Mouse (Mus musculus): ENCODE measurements around the gene Bmp6. TPM values are rescaled to one million over a fixed set of nuclear protein-coding genes. Genes with fewer than 3 reads are reported as not detected.

Gene Bmp6
- polyA plus RNA-seq, 1 experiment from 2014 or later: 2.9 TPM

DNA sequence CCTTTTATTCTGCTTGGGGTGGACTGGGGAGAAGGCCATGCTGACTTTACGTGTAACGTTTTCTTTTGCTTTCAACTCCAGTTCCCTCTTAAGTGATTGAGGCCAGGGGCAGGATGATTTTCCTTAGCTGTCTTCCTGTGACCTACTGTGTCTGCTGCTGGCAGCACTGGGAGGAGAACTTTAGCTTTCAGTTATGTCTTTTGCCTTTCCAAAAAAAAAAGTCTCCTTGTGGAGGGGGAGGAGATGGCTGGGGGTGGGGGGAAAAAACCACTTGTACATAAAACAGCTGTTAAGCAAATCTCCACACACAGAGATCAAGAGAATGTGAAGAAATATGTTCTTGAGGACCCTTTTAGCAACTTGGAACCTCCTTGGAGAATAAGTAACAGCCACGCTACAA is 63.7 kb downstream of the Bmp6 start:
- 60% methylated on average over 3 of the region's 3 CpGs for WGBS
- no peak for DNase-seq (ENCODE audit: low spot score)
- Histone ChIP-seq H3K4me1 (replicated peaks) (peaks cover 18% of the 10 kb centered on the region), H3K27ac (no peak overlapping the region), H3K4me3 (no peak overlapping the region), H3K27me3 (ENCODE audit: insufficient read depth, poor library complexity, severe bottlenecking) (no peaks in the 10 kb centered on the region), H3K9me3 (no peaks in the 10 kb centered on the region), H3K36me3 (no peaks in the 10 kb centered on the region)

DNA sequence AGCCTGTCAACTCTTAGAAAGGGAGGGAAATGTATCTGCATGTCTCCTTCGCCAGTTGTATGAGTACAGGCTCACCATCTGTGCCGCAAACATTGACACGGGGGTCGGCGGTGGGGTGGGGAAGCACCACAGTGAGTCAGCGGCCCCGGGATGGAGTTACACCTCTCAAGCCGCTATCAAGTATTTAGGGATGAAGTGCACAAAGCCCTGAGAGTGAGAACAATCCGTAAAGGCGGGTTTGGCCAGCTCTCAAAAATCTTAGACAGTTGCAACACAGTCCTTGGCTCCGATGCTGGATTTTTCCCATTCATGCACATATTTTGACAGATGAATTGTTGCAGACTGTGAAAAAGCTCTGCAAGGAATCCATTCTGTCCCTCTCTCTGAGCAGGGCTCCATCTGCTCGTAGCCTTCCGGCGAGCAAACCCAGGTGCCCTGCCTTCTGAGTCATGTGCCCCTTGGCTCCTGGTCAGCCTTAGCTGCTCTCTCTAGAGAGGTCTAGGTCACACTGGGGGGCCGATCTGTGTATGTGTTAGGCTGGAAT is 65.5 kb downstream of the Bmp6 start:
- Histone ChIP-seq H3K27ac (no peak overlapping the region), H3K4me3 (no peak overlapping the region)

DNA sequence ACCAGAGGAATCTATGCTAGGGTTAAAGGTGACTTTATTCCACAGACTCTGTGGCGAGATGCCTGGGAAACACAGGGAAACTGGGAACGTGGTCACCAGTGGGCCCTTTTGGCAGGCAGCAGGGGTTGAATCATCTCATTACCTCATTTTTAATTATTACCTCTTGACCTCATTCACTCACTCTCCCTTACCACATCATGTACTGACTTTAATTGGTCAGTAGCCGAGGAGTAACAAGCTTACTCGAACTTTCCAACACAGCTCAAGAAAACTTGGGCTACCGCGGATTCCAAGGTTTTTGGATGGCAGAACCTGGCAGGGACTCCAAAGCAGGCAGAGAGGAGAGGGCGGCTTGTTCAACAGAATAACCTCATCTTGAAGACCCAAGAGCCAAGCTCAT is 74.9 kb downstream of the Bmp6 start:
- Histone ChIP-seq H3K4me1 (replicated peaks) (no peaks in the 10 kb centered on the region), H3K9me3 (no peaks in the 10 kb centered on the region), H3K27me3 (ENCODE audit: insufficient read depth, poor library complexity, severe bottlenecking) (no peaks in the 10 kb centered on the region), H3K27ac (no peak overlapping the region), H3K36me3 (no peaks in the 10 kb centered on the region), H3K4me3 (no peak overlapping the region)
- DNase-seq (ENCODE audit: low spot score): no peak
- 92% methylated on average over 7 of the region's 7 CpGs for WGBS

More for the DNA sequence above, 65.5 kb downstream of the Bmp6 start:
- no peaks in the 10 kb centered on the region for H3K36me3 ChIP-seq
- H3K9me3 ChIP-seq: no peaks in the 10 kb centered on the region
- peak; percentile 41 for DNase-seq (ENCODE audit: low spot score)
- WGBS: 41% methylated on average over 15 of the region's 15 CpGs
- peaks cover 18% of the 10 kb centered on the region for H3K4me1 ChIP-seq (replicated peaks)
- H3K27me3 ChIP-seq (ENCODE audit: insufficient read depth, poor library complexity, severe bottlenecking): no peaks in the 10 kb centered on the region

DNA sequence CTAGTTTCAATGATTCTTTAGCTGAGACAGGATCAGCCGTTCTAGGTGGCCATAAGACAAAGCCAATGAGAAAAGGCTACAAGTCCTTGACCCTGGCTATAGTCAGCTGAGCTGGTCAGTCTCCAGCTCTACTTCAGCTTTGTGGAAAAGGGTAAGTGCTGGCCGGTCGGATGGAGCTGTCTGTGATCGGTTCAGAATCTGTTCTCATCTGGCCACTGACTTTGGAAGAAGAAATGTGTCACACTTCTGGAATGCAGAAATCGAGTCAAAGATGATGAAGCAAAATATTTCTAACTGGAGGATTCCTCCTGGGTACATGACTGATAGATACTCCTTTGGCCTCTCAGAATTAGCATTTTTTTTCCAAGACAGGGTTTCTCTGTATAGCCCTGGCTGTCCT is 77.6 kb downstream of the Bmp6 start:
- Histone ChIP-seq H3K4me3 (no peak overlapping the region), H3K27ac (no peak overlapping the region), H3K27me3 (ENCODE audit: insufficient read depth, poor library complexity, severe bottlenecking) (no peaks in the 10 kb centered on the region), H3K9me3 (no peaks in the 10 kb centered on the region), H3K4me1 (replicated peaks) (peaks cover 13% of the 10 kb centered on the region; the same call in 1 of the 2 replicates), H3K36me3 (no peaks in the 10 kb centered on the region)
- no peak for DNase-seq (ENCODE audit: low spot score)
- WGBS: 86% methylated on average over 5 of the region's 5 CpGs

DNA sequence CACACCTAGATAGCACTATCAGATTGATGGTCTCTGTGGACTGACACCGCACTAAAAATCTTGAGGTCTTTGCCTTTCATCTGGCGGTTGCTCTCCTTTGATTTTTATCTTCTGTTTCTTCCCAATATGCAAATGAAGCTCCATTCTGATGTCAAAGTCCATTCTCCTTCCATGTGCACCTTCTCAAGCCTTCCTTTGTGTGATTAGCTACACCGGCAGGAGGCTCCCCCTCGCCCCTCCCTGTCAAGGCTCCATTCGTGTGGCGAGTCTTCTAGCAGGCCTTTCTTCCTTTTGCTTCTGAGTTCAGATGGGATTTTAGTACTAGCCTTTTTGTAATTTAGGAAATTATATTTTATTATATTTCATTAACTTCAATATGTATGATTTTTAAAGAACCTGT is 80.4 kb downstream of the Bmp6 start:
- Histone ChIP-seq H3K4me1 (replicated peaks) (peaks cover 13% of the 10 kb centered on the region; the same call in 1 of the 2 replicates), H3K4me3 (no peak overlapping the region), H3K27ac (no peak overlapping the region), H3K9me3 (no peaks in the 10 kb centered on the region), H3K27me3 (ENCODE audit: insufficient read depth, poor library complexity, severe bottlenecking) (no peaks in the 10 kb centered on the region), H3K36me3 (no peaks in the 10 kb centered on the region)
- 53% methylated on average over 6 of the region's 6 CpGs for WGBS
- no peak for DNase-seq (ENCODE audit: low spot score)

DNA sequence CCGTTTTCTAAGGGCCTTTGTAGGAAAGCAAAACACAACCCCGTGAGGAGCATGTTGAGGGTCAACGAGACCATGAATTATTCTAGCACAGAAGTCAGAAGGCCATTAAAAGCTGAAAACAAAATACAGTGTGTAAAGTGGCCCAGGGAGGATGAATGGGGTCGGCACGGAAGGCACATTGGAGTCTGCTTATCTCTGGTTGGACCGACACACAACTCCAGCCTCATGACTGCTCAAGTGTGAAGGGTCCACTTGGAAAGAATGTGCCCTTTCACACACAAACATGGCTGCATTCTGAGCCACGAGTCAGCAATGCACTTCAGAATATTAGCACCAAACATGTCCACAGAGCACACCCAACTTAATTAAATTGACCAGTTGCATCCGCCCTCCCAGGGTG is 84.8 kb downstream of the Bmp6 start:
- H3K4me3 ChIP-seq: no peak overlapping the region
- H3K4me1 ChIP-seq (replicated peaks): peaks cover 17% of the 10 kb centered on the region; the same call in 1 of the 2 replicates
- no peak overlapping the region for H3K27ac ChIP-seq
- no peaks in the 10 kb centered on the region for H3K27me3 ChIP-seq (ENCODE audit: insufficient read depth, poor library complexity, severe bottlenecking)
- DNase-seq (ENCODE audit: low spot score): no peak
- no peaks in the 10 kb centered on the region for H3K9me3 ChIP-seq
- 74% methylated on average over 8 of the region's 8 CpGs for WGBS
- H3K36me3 ChIP-seq: no peaks in the 10 kb centered on the region

DNA sequence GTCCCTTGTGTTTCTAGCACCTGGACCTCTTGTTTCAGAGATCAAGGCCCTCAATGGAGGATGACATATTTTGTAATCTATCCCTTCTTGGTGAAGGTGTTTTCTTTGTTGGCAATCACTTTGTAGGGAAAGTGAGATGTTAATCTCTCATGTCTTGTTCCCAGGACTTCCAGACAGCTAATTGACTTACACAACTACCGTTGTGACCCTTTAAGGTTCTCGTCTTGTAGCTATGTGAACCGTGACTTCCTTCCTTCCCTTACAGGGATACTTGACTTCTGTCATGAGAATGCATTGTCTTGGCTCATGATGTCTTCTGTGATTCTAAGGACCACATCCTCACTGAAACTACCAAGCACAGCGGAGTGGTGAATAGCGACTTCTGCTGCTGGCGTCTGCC is 85.2 kb downstream of the Bmp6 start:
- 80% methylated on average over 6 of the region's 6 CpGs for WGBS
- Histone ChIP-seq H3K27ac (no peak overlapping the region), H3K4me3 (no peak overlapping the region), H3K9me3 (no peaks in the 10 kb centered on the region), H3K4me1 (replicated peaks) (peaks cover 15% of the 10 kb centered on the region; the same call in 1 of the 2 replicates), H3K27me3 (ENCODE audit: insufficient read depth, poor library complexity, severe bottlenecking) (no peaks in the 10 kb centered on the region), H3K36me3 (no peaks in the 10 kb centered on the region)
- DNase-seq (ENCODE audit: low spot score): no peak

DNA sequence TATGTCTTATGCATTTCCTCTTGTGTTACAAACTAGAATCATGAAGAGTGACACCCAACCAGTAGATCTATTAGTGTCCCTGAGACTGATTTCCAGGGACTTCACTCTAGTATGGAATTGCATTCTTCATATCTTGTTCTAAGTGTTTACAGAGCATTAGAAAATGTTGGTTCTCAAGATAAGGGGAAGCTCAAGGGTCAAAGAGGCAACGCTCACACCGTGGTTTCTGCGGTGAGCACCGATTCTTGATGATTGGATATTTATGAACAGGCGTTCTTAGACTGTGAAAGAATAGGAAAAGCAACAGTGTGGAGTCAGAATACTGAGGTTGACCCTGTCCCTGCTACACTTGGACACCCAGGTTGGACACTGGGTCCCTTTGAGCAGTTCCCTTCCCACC is 89.9 kb downstream of the Bmp6 start:
- no peak for DNase-seq (ENCODE audit: low spot score)
- Histone ChIP-seq H3K4me3 (no peak overlapping the region), H3K36me3 (no peaks in the 10 kb centered on the region), H3K9me3 (no peaks in the 10 kb centered on the region), H3K27ac (no peak overlapping the region), H3K27me3 (ENCODE audit: insufficient read depth, poor library complexity, severe bottlenecking) (no peaks in the 10 kb centered on the region), H3K4me1 (replicated peaks) (peaks cover 4% of the 10 kb centered on the region; the same call in 1 of the 2 replicates)
- 95% methylated on average over 5 of the region's 5 CpGs for WGBS

DNA sequence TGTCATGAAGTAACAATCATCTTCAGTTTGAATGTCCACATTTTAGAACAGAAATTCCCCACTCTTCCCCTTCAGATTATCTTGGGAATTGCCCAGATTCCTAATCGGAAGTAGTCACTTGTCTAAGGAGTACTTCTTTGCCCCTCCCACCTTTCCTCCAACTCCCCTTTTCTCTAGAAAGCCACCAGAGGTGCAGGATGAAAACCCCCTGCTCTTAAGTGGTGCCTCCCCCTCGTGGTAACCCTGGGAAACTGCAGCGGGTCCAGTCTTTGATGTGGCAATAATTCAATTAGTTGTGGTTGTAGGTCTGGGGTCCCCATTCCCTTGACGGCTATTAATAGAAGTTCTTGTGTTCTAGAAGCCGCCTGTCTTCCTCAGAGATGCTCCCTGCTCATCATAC is 93.0 kb downstream of the Bmp6 start:
- DNase-seq (ENCODE audit: low spot score): peak; percentile 41
- Histone ChIP-seq H3K27ac (no peak overlapping the region), H3K9me3 (no peaks in the 10 kb centered on the region), H3K27me3 (ENCODE audit: insufficient read depth, poor library complexity, severe bottlenecking) (no peaks in the 10 kb centered on the region), H3K4me3 (no peak overlapping the region), H3K36me3 (no peaks in the 10 kb centered on the region), H3K4me1 (replicated peaks) (peaks cover 4% of the 10 kb centered on the region; the same call in 1 of the 2 replicates)
- 42% methylated on average over 5 of the region's 5 CpGs for WGBS

DNA sequence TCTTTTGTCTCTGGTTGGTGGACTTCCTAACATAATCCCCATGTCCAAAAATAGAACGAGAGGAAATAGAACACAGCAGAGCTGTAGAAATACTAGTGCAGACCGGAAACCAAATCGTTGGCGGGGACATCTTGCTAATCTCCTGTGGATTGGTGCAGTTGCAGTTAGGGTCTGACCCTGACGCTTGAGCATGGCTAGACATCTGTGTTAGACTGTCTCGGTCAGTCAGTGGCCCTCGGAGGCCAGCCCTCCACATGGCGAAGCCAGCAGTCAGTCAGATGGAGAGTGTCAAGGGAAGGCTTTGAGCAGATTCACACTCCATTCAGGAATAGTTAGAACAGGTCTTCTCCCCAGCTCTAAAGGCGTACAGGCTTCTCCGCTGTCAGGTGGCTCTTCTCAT is 95.3 kb downstream of the Bmp6 start:
- Histone ChIP-seq H3K27me3 (ENCODE audit: insufficient read depth, poor library complexity, severe bottlenecking) (no peaks in the 10 kb centered on the region), H3K4me3 (no peak overlapping the region), H3K36me3 (no peaks in the 10 kb centered on the region), H3K4me1 (replicated peaks) (no peaks in the 10 kb centered on the region), H3K9me3 (no peaks in the 10 kb centered on the region), H3K27ac (no peak overlapping the region)
- 92% methylated on average over 10 of the region's 10 CpGs for WGBS
- DNase-seq (ENCODE audit: low spot score): no peak

DNA sequence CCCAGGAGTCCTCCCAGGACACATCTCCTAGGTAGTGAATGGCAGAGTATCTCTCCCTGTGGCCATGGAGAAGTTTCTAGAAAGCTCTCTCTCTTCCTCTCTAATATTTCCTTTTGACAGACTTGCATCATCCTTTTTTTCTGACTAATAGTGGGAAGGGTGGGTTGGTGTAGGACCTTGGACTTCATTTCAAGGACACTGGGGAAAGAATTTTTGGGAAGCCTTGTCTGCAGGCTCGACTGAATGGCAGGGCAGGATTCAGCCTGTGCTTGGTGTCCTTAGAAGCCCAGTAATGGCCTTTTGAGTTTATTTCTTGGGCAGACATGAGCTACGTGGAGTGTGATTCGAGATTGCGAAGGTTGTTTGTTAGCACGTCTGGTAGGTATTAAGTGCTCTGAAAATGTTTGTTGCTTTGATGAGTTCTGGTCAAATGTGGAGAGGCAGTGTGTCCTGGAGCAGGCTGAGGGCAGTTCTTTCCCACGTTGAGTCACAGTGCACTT is 103.7 kb downstream of the Bmp6 start:
- Histone ChIP-seq H3K4me3 (no peak overlapping the region), H3K27ac (no peak overlapping the region), H3K9me3 (no peaks in the 10 kb centered on the region), H3K4me1 (replicated peaks) (peaks cover 14% of the 10 kb centered on the region), H3K36me3 (no peaks in the 10 kb centered on the region), H3K27me3 (ENCODE audit: insufficient read depth, poor library complexity, severe bottlenecking) (no peaks in the 10 kb centered on the region)
- 88% methylated on average over 6 of the region's 6 CpGs for WGBS
- DNase-seq (ENCODE audit: low spot score): no peak

DNA sequence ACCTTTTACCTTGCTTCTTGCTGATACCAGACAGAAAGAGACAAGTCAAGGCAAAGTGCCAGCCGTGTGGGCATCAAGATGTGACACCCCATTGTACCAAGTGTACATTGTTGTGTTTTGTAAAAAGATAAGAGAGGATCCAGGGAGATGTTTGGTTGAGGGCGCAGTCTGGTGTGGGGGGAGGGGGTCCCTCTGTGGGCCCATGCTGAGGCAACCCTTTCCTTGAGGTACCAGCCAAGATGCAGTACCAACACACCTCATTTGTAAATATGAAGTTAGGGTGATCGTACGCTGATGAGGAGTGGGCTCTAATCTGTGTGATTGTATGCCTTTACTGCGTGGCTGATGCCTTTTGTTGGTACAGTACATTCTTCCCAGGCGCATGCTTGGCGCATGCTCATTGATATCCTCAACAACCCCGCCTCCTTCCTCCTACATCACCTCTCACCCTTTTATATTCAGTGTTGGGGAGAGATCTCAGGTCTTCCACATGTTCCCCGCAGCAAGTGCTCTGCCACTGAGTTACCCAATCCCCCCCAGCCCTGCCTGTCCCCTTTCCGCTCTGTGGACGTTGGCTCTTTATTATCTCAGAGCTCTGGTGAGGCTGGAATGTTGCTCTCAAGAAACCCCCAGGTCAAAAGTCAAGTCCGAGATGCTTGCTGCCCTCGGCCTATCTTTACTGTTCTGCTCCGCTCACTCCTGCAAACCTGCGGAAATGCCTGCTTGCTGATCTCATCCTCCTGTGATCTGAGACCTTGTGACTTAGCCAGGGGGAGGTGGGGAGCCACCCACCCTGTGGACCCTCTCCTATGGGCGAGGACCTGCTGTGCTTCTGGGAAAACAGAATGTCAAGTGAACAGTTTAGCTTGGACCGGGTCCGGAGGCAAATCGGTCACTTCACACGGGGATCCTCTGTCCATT is 105.4 kb downstream of the Bmp6 start:
- WGBS: 64% methylated on average over 20 of the region's 20 CpGs

DNA sequence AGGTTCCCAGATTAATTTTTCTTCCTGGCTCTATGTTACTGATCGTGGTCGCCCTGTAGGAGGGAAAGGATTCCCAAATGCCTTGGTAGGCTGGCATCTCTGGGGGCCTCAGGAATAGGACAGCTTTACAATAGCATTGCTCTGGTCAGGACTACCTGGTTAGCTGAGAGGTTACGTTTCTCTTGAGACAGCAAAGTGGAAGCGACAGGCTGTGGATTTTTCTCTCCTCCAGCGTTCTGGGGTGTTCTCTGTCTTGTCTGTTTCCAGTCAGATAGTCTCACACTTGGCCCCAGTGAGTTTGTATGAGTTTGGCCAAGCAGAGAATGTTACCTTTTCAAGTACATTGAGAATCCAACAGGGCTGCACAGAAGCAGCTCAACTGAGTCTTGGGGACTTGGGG is 106.5 kb downstream of the Bmp6 start:
- Histone ChIP-seq H3K9me3 (no peaks in the 10 kb centered on the region), H3K27ac (peak overlapping the region; percentile 16; the same call in 1 of the 2 replicates)
- 80% methylated on average over 5 of the region's 5 CpGs for WGBS

More for the DNA sequence above, 105.4 kb downstream of the Bmp6 start:
- Histone ChIP-seq H3K4me3 (no peak overlapping the region), H3K27me3 (ENCODE audit: insufficient read depth, poor library complexity, severe bottlenecking) (no peaks in the 10 kb centered on the region), H3K27ac (peak overlapping the region; percentile 72), H3K9me3 (no peaks in the 10 kb centered on the region), H3K4me1 (replicated peaks) (peaks cover 14% of the 10 kb centered on the region), H3K36me3 (no peaks in the 10 kb centered on the region)
- DNase-seq (ENCODE audit: low spot score): peak; percentile 17

More for the DNA sequence above, 106.5 kb downstream of the Bmp6 start:
- Histone ChIP-seq H3K27me3 (ENCODE audit: insufficient read depth, poor library complexity, severe bottlenecking) (no peaks in the 10 kb centered on the region), H3K36me3 (no peaks in the 10 kb centered on the region), H3K4me1 (replicated peaks) (peaks cover 14% of the 10 kb centered on the region), H3K4me3 (no peak overlapping the region)
- DNase-seq (ENCODE audit: low spot score): no peak

Measured in hindbrain, embryonic 10.5 days (tissue).